Mouse (Mus musculus): ENCODE data around the gene Cyp1a2. TPM values are rescaled to one million over a fixed set of nuclear protein-coding genes. Genes with fewer than 3 reads are reported as not detected.
A peak's percentile ranks its signal among the peaks of the same experiment; 100 is the strongest.

Cyp1a2 gene
- polyA plus RNA-seq, 1 experiment from 2014 or later = not detected

GRCm38 (mm10) chr9:57667817-57668216 lies 15.7 kb downstream of the Cyp1a2 start:
- Histone ChIP-seq H3K27me3 (replicated peaks; ENCODE audit: control insufficient read depth, insufficient read depth, low read length) (no peaks in the 10 kb centered on the region), H3K4me3 (ENCODE audit: low read depth, low read length) (no peak overlapping the region), H3K9me3 (ENCODE audit: control insufficient read depth) (no peaks in the 10 kb centered on the region), H3K27ac (ENCODE audit: low read depth, low read length) (no peak overlapping the region), H3K4me1 (replicated peaks; ENCODE audit: control insufficient read depth, insufficient read depth, low read length) (peaks cover 9% of the 10 kb centered on the region; the same call in 1 of the 2 replicates), H3K4me2 (replicated peaks; ENCODE audit: low read depth) (no peak overlapping the region; the same call in 1 of the 2 replicates), H3K9ac (ENCODE audit: low read depth, low read length) (no peak overlapping the region), H3K36me3 (ENCODE audit: control insufficient read depth, insufficient read depth) (no peaks in the 10 kb centered on the region)
- WGBS = 75% methylated on average over 11 of the region's 11 CpGs
- no peak for TF ChIP-seq CTCF (IDR thresholded peaks at IDR 0.05; ENCODE audit: low read depth)
- no peak for ATAC-seq

GRCm38 (mm10) chr9:57667136-57667535 lies 16.4 kb downstream of the Cyp1a2 start:
- Histone ChIP-seq H3K27ac (ENCODE audit: low read depth, low read length) (no peak overlapping the region), H3K36me3 (ENCODE audit: control insufficient read depth, insufficient read depth) (no peaks in the 10 kb centered on the region), H3K27me3 (replicated peaks; ENCODE audit: control insufficient read depth, insufficient read depth, low read length) (no peaks in the 10 kb centered on the region), H3K9me3 (ENCODE audit: control insufficient read depth) (no peaks in the 10 kb centered on the region), H3K4me1 (replicated peaks; ENCODE audit: control insufficient read depth, insufficient read depth, low read length) (peaks cover 9% of the 10 kb centered on the region; the same call in 1 of the 2 replicates), H3K9ac (ENCODE audit: low read depth, low read length) (no peak overlapping the region), H3K4me3 (ENCODE audit: low read depth, low read length) (no peak overlapping the region), H3K4me2 (replicated peaks; ENCODE audit: low read depth) (no peak overlapping the region; the same call in 1 of the 2 replicates)
- ATAC-seq = no peak
- no peak for TF ChIP-seq CTCF (IDR thresholded peaks at IDR 0.05; ENCODE audit: low read depth)
- WGBS = 67% methylated on average over 3 of the region's 3 CpGs

- H3K36me3 ChIP-seq (ENCODE audit: control insufficient read depth, insufficient read depth) = no peaks in the 10 kb centered on the region
- no peak overlapping the region for H3K4me2 ChIP-seq (replicated peaks; ENCODE audit: low read depth)
- 0 out of 2 replicates have a peak, but pooled peaks have one; percentile 25 for ATAC-seq
- no peak overlapping the region for H3K4me3 ChIP-seq (ENCODE audit: low read depth, low read length)
- peaks cover 9% of the 10 kb centered on the region; the same call in 1 of the 2 replicates for H3K4me1 ChIP-seq (replicated peaks; ENCODE audit: control insufficient read depth, insufficient read depth, low read length)
- H3K9ac ChIP-seq (ENCODE audit: low read depth, low read length) = no peak overlapping the region
- H3K27me3 ChIP-seq (replicated peaks; ENCODE audit: control insufficient read depth, insufficient read depth, low read length) = no peaks in the 10 kb centered on the region
- H3K27ac ChIP-seq (ENCODE audit: low read depth, low read length) = no peak overlapping the region
- no peaks in the 10 kb centered on the region for H3K9me3 ChIP-seq (ENCODE audit: control insufficient read depth)
- WGBS = 69% methylated on average over 8 of the region's 8 CpGs
- no peak for TF ChIP-seq CTCF (IDR thresholded peaks at IDR 0.05; ENCODE audit: low read depth)
Observed at GRCm38 (mm10) chr9:57666536-57666935, 17.0 kb downstream of the Cyp1a2 start.

GRCm38 (mm10) chr9:57664616-57665015 lies 18.9 kb downstream of the Cyp1a2 start:
- ATAC-seq = peak; percentile 67

GRCm38 (mm10) chr9:57661552-57661951 lies 22.0 kb downstream of the Cyp1a2 start:
- H3K27me3 ChIP-seq (replicated peaks; ENCODE audit: control insufficient read depth, insufficient read depth, low read length) = no peaks in the 10 kb centered on the region
- WGBS = 58% methylated on average over 3 of the region's 3 CpGs
- no peak for ATAC-seq
- no peak overlapping the region for H3K9ac ChIP-seq (ENCODE audit: low read depth, low read length)
- no peak overlapping the region for H3K4me2 ChIP-seq (replicated peaks; ENCODE audit: low read depth)
- H3K4me1 ChIP-seq (replicated peaks; ENCODE audit: control insufficient read depth, insufficient read depth, low read length) = no peaks in the 10 kb centered on the region
- no peaks in the 10 kb centered on the region for H3K9me3 ChIP-seq (ENCODE audit: control insufficient read depth)
- H3K4me3 ChIP-seq (ENCODE audit: low read depth, low read length) = no peak overlapping the region
- H3K27ac ChIP-seq (ENCODE audit: low read depth, low read length) = no peak overlapping the region
- no peak for TF ChIP-seq CTCF (IDR thresholded peaks at IDR 0.05; ENCODE audit: low read depth)
- no peaks in the 10 kb centered on the region for H3K36me3 ChIP-seq (ENCODE audit: control insufficient read depth, insufficient read depth)

More at GRCm38 (mm10) chr9:57664616-57665015, 18.9 kb downstream of the Cyp1a2 start:
- TF ChIP-seq CTCF (IDR thresholded peaks at IDR 0.05; ENCODE audit: low read depth) = no peak
- Histone ChIP-seq H3K27ac (ENCODE audit: low read depth, low read length) (peak overlapping the region; percentile 54; the same call in 1 of the 2 replicates), H3K27me3 (replicated peaks; ENCODE audit: control insufficient read depth, insufficient read depth, low read length) (no peaks in the 10 kb centered on the region), H3K9ac (ENCODE audit: low read depth, low read length) (no peak overlapping the region), H3K4me3 (ENCODE audit: low read depth, low read length) (no peak overlapping the region), H3K9me3 (ENCODE audit: control insufficient read depth) (no peaks in the 10 kb centered on the region), H3K4me1 (replicated peaks; ENCODE audit: control insufficient read depth, insufficient read depth, low read length) (peaks cover 9% of the 10 kb centered on the region; the same call in 1 of the 2 replicates), H3K36me3 (ENCODE audit: control insufficient read depth, insufficient read depth) (no peaks in the 10 kb centered on the region), H3K4me2 (replicated peaks; ENCODE audit: low read depth) (no peak overlapping the region)
- WGBS = 34% methylated on average over 7 of the region's 7 CpGs

- H3K27ac ChIP-seq (ENCODE audit: low read depth, low read length) = no peak overlapping the region
- no peak overlapping the region for H3K4me2 ChIP-seq (replicated peaks; ENCODE audit: low read depth)
- no peaks in the 10 kb centered on the region for H3K4me1 ChIP-seq (replicated peaks; ENCODE audit: control insufficient read depth, insufficient read depth, low read length)
- H3K4me3 ChIP-seq (ENCODE audit: low read depth, low read length) = no peak overlapping the region
- ATAC-seq = 0 out of 2 replicates have a peak, but pooled peaks have one; percentile 14
- no peaks in the 10 kb centered on the region for H3K36me3 ChIP-seq (ENCODE audit: control insufficient read depth, insufficient read depth)
- H3K9me3 ChIP-seq (ENCODE audit: control insufficient read depth) = no peaks in the 10 kb centered on the region
- no peaks in the 10 kb centered on the region for H3K27me3 ChIP-seq (replicated peaks; ENCODE audit: control insufficient read depth, insufficient read depth, low read length)
- no peak for TF ChIP-seq CTCF (IDR thresholded peaks at IDR 0.05; ENCODE audit: low read depth)
- 56% methylated on average over 6 of the region's 6 CpGs for WGBS
- no peak overlapping the region for H3K9ac ChIP-seq (ENCODE audit: low read depth, low read length)
Observed at GRCm38 (mm10) chr9:57660501-57660900, 23.0 kb downstream of the Cyp1a2 start.

Data from intestine, postnatal 0 days (tissue).